Mouse (Mus musculus) E14TG2a.4 (cell line): ENCODE measurements around the gene Lbp.

Experiments used
- CTCF ChIP-seq: conservative IDR thresholded peaks from 2 replicates; pipeline ENCODE4 v1.5.1; 2014; ENCODE audit warnings: low read length
- NANOG ChIP-seq: IDR thresholded peaks from 2 replicates; pipeline ENCODE4 v1.6.1; 2014; ENCODE audit warnings: borderline replicate concordance, low read length, mixed read lengths
- POU5F1 ChIP-seq: IDR thresholded peaks from 2 replicates; pipeline ENCODE4 v1.6.1; 2014; ENCODE audit warnings: low read length, borderline replicate concordance

DNA sequence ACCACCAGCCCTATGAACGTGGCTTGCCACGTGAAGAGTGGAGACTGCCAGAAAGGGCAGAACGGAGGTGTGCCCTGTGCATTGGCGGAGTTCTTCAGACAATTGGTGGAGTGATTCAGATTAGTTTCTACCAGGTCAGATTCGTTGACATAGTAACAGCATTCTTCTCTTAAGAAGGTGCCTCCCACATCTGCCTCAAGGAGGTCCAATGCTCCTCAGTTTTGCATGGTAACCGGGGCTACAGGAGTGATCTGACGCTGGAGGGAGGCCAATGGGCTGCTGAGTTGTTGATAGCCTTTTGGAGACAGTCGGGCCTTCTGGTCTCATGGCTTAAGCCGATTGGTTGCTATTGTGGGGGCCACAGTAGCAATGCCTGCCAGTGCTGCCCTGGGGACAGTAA lies 10.6 kb upstream of the Lbp start:
- TF ChIP-seq POU5F1 (no peak), CTCF (no peak), NANOG (no peak)
